Mouse (Mus musculus) lung, adult 2 months (tissue): ENCODE results near the gene Trim68.

Source experiments
- CTCF ChIP-seq: fragments of 200-500 bp; IDR thresholded peaks from 2 replicates; pipeline ENCODE4 v1.5.1; 2011; ENCODE audit warnings: mild to moderate bottlenecking, low read length, control low read depth; ENCODE audit not compliant: insufficient read depth
- POLR2A ChIP-seq: fragments of 200-500 bp; IDR thresholded peaks from 2 replicates; pipeline ENCODE4 v1.6.1; 2011; ENCODE audit warnings: low read depth, mild to moderate bottlenecking, control low read depth, low read length, borderline replicate concordance; ENCODE audit errors: extremely low read depth

DNA sequence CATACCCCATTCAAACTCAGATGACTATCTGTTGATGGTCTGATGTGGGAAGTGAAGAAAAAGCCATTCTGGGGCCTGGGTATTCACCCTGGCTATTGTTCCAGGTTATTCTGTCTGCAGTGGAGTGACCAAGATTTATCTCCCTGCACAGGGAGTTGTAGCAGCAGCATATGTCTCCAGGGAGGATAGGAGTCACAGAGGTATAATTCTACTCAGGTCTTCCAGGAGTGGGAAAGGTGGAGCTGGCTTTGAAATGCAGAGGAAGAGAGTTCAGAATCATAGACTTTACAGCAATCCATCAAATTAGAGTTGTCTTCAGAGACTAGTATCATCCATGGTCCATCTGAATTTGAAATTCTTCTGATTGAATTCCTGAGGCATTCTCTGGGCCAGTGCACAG lies 40.3 kb upstream of the Trim68 start, which contains the start of gene Olfr559:
- TF ChIP-seq CTCF = no peak
- no peak for TF ChIP-seq POLR2A
